Mouse (Mus musculus): ENCODE data around the gene Rab3a. TPM values are rescaled to one million over a fixed set of nuclear protein-coding genes. Genes with fewer than 3 reads are reported as not detected.
A peak's percentile ranks its signal among the peaks of the same experiment; 100 is the strongest.

Rab3a gene
- polyA plus RNA-seq, 1 experiment from 2014 or later = 56.6 TPM

DNA sequence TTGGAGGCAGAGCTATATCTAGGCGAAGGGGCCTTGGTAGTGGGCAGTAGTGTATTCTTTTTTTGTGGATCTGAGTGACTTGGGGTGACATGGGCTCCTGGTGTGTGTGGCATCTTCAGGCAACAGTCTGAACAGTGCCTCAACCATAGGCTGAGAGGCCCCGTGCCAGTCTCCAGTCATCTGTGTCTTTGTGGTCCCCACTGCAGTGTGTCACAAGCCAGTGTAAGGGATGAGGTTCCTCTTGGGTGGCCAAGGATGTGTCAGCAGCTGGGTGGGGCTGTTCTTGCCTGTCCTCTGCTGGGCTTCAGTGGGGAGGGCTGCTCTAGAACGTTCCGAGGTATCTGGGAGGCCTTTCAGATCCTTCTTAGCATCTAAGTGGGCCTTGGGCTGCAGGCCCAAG, 23.5 kb upstream of the Rab3a start:
- WGBS = 89% methylated on average over 4 of the region's 4 CpGs
- DNase-seq (ENCODE audit: low spot score, missing footprints) (no peak), ATAC-seq (ENCODE audit: low FRiP score) (no peak)
- Histone ChIP-seq H3K4me1 (ENCODE audit: control insufficient read depth, insufficient read depth, low read length) (peaks cover 3% of the 10 kb centered on the region; the same call in 1 of the 2 replicates), H3K4me3 (ENCODE audit: low read depth, low read length) (no peak overlapping the region), H3K9me3 (ENCODE audit: control insufficient read depth, low read length) (no peaks in the 10 kb centered on the region), H3K9ac (ENCODE audit: low read length) (no peak overlapping the region), H3K27ac (ENCODE audit: low read depth, low read length) (no peak overlapping the region), H3K36me3 (ENCODE audit: control insufficient read depth, insufficient read depth, low read length) (no peaks in the 10 kb centered on the region), H3K4me2 (no peak overlapping the region), H3K27me3 (ENCODE audit: control insufficient read depth, insufficient read depth, low read length) (peaks cover 18% of the 10 kb centered on the region)

- H3K27me3 ChIP-seq (ENCODE audit: control insufficient read depth, insufficient read depth, low read length) = peaks cover 6% of the 10 kb centered on the region
- no peaks in the 10 kb centered on the region for H3K9me3 ChIP-seq (ENCODE audit: control insufficient read depth, low read length)
- H3K27ac ChIP-seq (ENCODE audit: low read depth, low read length) = no peak overlapping the region
- H3K4me1 ChIP-seq (ENCODE audit: control insufficient read depth, insufficient read depth, low read length) = no peaks in the 10 kb centered on the region
- no peak overlapping the region for H3K9ac ChIP-seq (ENCODE audit: low read length)
- H3K4me3 ChIP-seq (ENCODE audit: low read depth, low read length) = no peak overlapping the region
- no peaks in the 10 kb centered on the region for H3K36me3 ChIP-seq (ENCODE audit: control insufficient read depth, insufficient read depth, low read length)
- ATAC-seq (ENCODE audit: low FRiP score) (no peak), DNase-seq (ENCODE audit: low spot score, missing footprints) (no peak)
- no peak overlapping the region for H3K4me2 ChIP-seq
- 72% methylated on average over 5 of the region's 5 CpGs for WGBS
These were observed 16.8 kb upstream of the Rab3a start for GRCm38 (mm10) chr8:70737705-70738104.

GRCm38 (mm10) chr8:70738211-70738610, 16.3 kb upstream of the Rab3a start:
- no peaks in the 10 kb centered on the region for H3K36me3 ChIP-seq (ENCODE audit: control insufficient read depth, insufficient read depth, low read length)
- no peak overlapping the region for H3K27ac ChIP-seq (ENCODE audit: low read depth, low read length)
- H3K4me1 ChIP-seq (ENCODE audit: control insufficient read depth, insufficient read depth, low read length) = peaks cover 4% of the 10 kb centered on the region
- no peak for DNase-seq (ENCODE audit: low spot score, missing footprints)
- no peaks in the 10 kb centered on the region for H3K9me3 ChIP-seq (ENCODE audit: control insufficient read depth, low read length)
- no peak for ATAC-seq (ENCODE audit: low FRiP score)
- H3K4me3 ChIP-seq (ENCODE audit: low read depth, low read length) = no peak overlapping the region
- no peak overlapping the region for H3K9ac ChIP-seq (ENCODE audit: low read length)
- H3K27me3 ChIP-seq (ENCODE audit: control insufficient read depth, insufficient read depth, low read length) = peaks cover 12% of the 10 kb centered on the region
- 70% methylated on average over 3 of the region's 3 CpGs for WGBS
- H3K4me2 ChIP-seq = no peak overlapping the region

GRCm38 (mm10) chr8:70741661-70742060, 12.8 kb upstream of the Rab3a start:
- ATAC-seq (ENCODE audit: low FRiP score) (no peak), DNase-seq (ENCODE audit: low spot score, missing footprints) (no peak)
- Histone ChIP-seq H3K9ac (ENCODE audit: low read length) (no peak overlapping the region), H3K36me3 (ENCODE audit: control insufficient read depth, insufficient read depth, low read length) (no peaks in the 10 kb centered on the region), H3K4me1 (ENCODE audit: control insufficient read depth, insufficient read depth, low read length) (peaks cover 11% of the 10 kb centered on the region), H3K4me3 (ENCODE audit: low read depth, low read length) (no peak overlapping the region), H3K27ac (ENCODE audit: low read depth, low read length) (no peak overlapping the region), H3K27me3 (ENCODE audit: control insufficient read depth, insufficient read depth, low read length) (peaks cover 33% of the 10 kb centered on the region), H3K4me2 (no peak overlapping the region), H3K9me3 (ENCODE audit: control insufficient read depth, low read length) (no peaks in the 10 kb centered on the region)
- WGBS = 63% methylated on average over 5 of the region's 5 CpGs

GRCm38 (mm10) chr8:70742176-70742575, 12.3 kb upstream of the Rab3a start:
- Histone ChIP-seq H3K27ac (ENCODE audit: low read depth, low read length) (no peak overlapping the region), H3K36me3 (ENCODE audit: control insufficient read depth, insufficient read depth, low read length) (no peaks in the 10 kb centered on the region), H3K9ac (ENCODE audit: low read length) (no peak overlapping the region), H3K4me1 (ENCODE audit: control insufficient read depth, insufficient read depth, low read length) (peaks cover 11% of the 10 kb centered on the region), H3K4me3 (ENCODE audit: low read depth, low read length) (no peak overlapping the region), H3K9me3 (ENCODE audit: control insufficient read depth, low read length) (no peaks in the 10 kb centered on the region), H3K27me3 (ENCODE audit: control insufficient read depth, insufficient read depth, low read length) (peaks cover 33% of the 10 kb centered on the region), H3K4me2 (no peak overlapping the region)
- DNase-seq (ENCODE audit: low spot score, missing footprints) (no peak), ATAC-seq (ENCODE audit: low FRiP score) (no peak)
- WGBS = 73% methylated on average over 11 of the region's 11 CpGs

GRCm38 (mm10) chr8:70742981-70743655, 11.4 kb upstream of the Rab3a start:
- DNase-seq (ENCODE audit: low spot score, missing footprints) = peak; percentile 91
- peak overlapping the region; percentile 24 for H3K4me3 ChIP-seq (ENCODE audit: low read depth, low read length)
- peak overlapping the region; percentile 49 for H3K9ac ChIP-seq (ENCODE audit: low read length)
- H3K27ac ChIP-seq (ENCODE audit: low read depth, low read length) = no peak overlapping the region
- peak; percentile 45; the same call in 1 of the 2 replicates for ATAC-seq (ENCODE audit: low FRiP score)
- peaks cover 33% of the 10 kb centered on the region for H3K27me3 ChIP-seq (ENCODE audit: control insufficient read depth, insufficient read depth, low read length)
- peak overlapping the region; percentile 41 for H3K4me2 ChIP-seq
- no peaks in the 10 kb centered on the region for H3K9me3 ChIP-seq (ENCODE audit: control insufficient read depth, low read length)
- 1% methylated on average over 38 of the region's 38 CpGs for WGBS
- H3K36me3 ChIP-seq (ENCODE audit: control insufficient read depth, insufficient read depth, low read length) = no peaks in the 10 kb centered on the region
- peaks cover 11% of the 10 kb centered on the region for H3K4me1 ChIP-seq (ENCODE audit: control insufficient read depth, insufficient read depth, low read length)

DNA sequence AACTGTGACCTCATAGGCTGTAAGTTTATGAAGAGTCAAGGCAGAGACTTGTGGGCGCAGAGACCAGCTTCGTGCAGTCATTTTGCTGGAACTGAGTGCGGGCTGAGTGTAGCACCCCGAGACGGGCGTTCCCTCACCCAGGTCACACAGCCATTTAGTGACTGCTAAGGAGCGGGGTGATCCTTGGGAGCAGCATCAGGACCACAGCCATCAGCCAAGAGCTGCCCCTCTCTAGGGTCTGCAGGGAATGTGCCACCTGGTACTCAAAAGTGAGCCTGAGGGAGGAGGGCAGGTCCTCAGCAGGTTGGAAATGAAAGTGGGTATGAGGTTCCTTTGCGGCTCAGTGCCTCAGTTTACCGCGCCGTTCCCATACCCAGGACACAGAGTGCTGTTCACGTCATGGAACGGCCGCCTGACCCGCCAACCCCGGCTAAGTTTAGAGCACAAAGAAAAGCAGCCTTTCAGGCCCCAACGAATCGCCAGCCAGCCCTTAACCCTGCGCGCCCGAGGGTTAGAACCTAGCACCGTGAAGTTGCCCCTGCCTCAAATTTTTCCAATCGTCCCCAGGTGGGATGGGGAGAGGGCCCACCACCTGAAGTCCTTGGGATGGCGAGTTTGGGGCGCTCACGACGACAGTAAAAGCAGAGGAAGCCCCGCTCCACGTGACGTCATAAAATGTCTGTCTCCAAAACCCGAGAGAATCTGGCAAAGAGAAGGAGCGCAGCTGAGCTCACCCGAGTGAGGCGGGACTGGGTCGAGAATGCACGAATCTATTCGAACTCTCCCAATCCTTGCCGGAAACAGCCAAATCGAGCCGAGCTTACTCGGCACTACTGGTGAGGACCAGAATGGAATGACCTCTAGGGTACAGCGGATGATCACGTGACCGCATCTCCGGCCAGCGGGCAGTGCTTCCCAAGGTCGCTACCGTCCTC, 10.6 kb upstream of the Rab3a start:
- WGBS = 5% methylated on average over 48 of the region's 48 CpGs
- Histone ChIP-seq H3K27me3 (ENCODE audit: control insufficient read depth, insufficient read depth, low read length) (peaks cover 33% of the 10 kb centered on the region), H3K9ac (ENCODE audit: low read length) (peak overlapping the region; percentile 49), H3K9me3 (ENCODE audit: control insufficient read depth, low read length) (no peaks in the 10 kb centered on the region), H3K27ac (ENCODE audit: low read depth, low read length) (no peak overlapping the region), H3K4me1 (ENCODE audit: control insufficient read depth, insufficient read depth, low read length) (peaks cover 11% of the 10 kb centered on the region), H3K4me2 (peak overlapping the region; percentile 41), H3K4me3 (ENCODE audit: low read depth, low read length) (peak overlapping the region; percentile 17), H3K36me3 (ENCODE audit: control insufficient read depth, insufficient read depth, low read length) (no peaks in the 10 kb centered on the region)
- DNase-seq (ENCODE audit: low spot score, missing footprints) = peak; percentile 92
- ATAC-seq (ENCODE audit: low FRiP score) = peak; percentile 36; the same call in 1 of the 2 replicates

- no peak overlapping the region for H3K4me2 ChIP-seq
- DNase-seq (ENCODE audit: low spot score, missing footprints) = peak; percentile 83
- H3K27me3 ChIP-seq (ENCODE audit: control insufficient read depth, insufficient read depth, low read length) = peaks cover 33% of the 10 kb centered on the region
- H3K4me1 ChIP-seq (ENCODE audit: control insufficient read depth, insufficient read depth, low read length) = peaks cover 11% of the 10 kb centered on the region
- H3K4me3 ChIP-seq (ENCODE audit: low read depth, low read length) = no peak overlapping the region
- H3K9me3 ChIP-seq (ENCODE audit: control insufficient read depth, low read length) = no peaks in the 10 kb centered on the region
- ATAC-seq (ENCODE audit: low FRiP score) = no peak
- H3K27ac ChIP-seq (ENCODE audit: low read depth, low read length) = no peak overlapping the region
- H3K36me3 ChIP-seq (ENCODE audit: control insufficient read depth, insufficient read depth, low read length) = no peaks in the 10 kb centered on the region
- no peak overlapping the region for H3K9ac ChIP-seq (ENCODE audit: low read length)
- 58% methylated on average over 11 of the region's 11 CpGs for WGBS
These were observed 9.7 kb upstream of the Rab3a start for GRCm38 (mm10) chr8:70744806-70745205.

GRCm38 (mm10) chr8:70745691-70746220, 8.7 kb upstream of the Rab3a start:
- no peak overlapping the region for H3K9ac ChIP-seq (ENCODE audit: low read length)
- no peaks in the 10 kb centered on the region for H3K9me3 ChIP-seq (ENCODE audit: control insufficient read depth, low read length)
- H3K4me2 ChIP-seq = no peak overlapping the region
- ATAC-seq (ENCODE audit: low FRiP score) (no peak), DNase-seq (ENCODE audit: low spot score, missing footprints) (peak; percentile 69)
- no peaks in the 10 kb centered on the region for H3K36me3 ChIP-seq (ENCODE audit: control insufficient read depth, insufficient read depth, low read length)
- H3K4me1 ChIP-seq (ENCODE audit: control insufficient read depth, insufficient read depth, low read length) = peaks cover 11% of the 10 kb centered on the region
- H3K27ac ChIP-seq (ENCODE audit: low read depth, low read length) = no peak overlapping the region
- peaks cover 33% of the 10 kb centered on the region for H3K27me3 ChIP-seq (ENCODE audit: control insufficient read depth, insufficient read depth, low read length)
- WGBS = 56% methylated on average over 19 of the region's 19 CpGs
- H3K4me3 ChIP-seq (ENCODE audit: low read depth, low read length) = no peak overlapping the region

All from midbrain, embryonic 11.5 days (tissue).